ENCODE assay signal across 14 mouse cellular contexts in the genomic region with DNA sequence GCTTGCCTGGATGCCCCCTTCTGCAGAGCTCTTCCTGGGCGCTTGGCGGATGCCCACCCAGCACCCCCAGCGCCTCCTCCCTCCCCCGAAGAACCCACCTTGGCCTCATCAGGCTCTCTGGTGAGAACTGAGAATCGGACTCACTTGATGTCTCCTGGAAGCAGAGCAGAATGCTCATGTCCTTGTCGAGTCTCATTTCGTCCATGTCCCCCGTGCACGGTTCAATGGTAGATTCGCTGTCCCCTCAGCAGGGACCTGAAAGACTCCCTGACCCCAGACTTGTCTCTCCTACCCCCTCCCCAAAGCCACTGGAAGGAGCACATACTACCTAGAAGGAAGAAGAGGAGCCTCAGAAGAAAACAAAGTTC. TPM values are rescaled to one million over a fixed set of nuclear protein-coding genes. Genes with fewer than 3 reads are reported as not detected.
DNase-seq lines count a peak whose midpoint lies in the region; ATAC-seq and TF ChIP-seq lines count a peak whose summit lies in the region.
"Had no signal": no experiment of that assay in that cellular context is flagged by ENCODE, and none has a peak within 500 bp of the region (broad histone marks: within the 10 kb centered on the region; RNA-seq: fewer than 3 reads in every experiment).

No protein-coding gene starts in this region.

- TF ChIP-seq CTCF in liver, postnatal 0 days (IDR thresholded peaks at IDR 0.05; ENCODE audit: low read depth), result no peak

- peak overlapping the region; percentile 25; the same call in 1 of the 2 replicates for H3K4me3 ChIP-seq in liver, embryonic 11.5 days (ENCODE audit: low read depth, low read length)
- no peak overlapping the region for H3K4me3 ChIP-seq in liver, postnatal 0 days (ENCODE audit: low read depth, low read length)
- H3K4me3 ChIP-seq in intestine, embryonic 15.5 days (replicated peaks), result peak overlapping the region; percentile 51
- H3K4me3 ChIP-seq in neural tube, embryonic 14.5 days (ENCODE audit: low read depth, low read length), result peak overlapping the region; percentile 95
- no peak overlapping the region for H3K4me3 ChIP-seq in midbrain, embryonic 15.5 days
- H3K4me3 ChIP-seq: forebrain, embryonic 10.5 days had no signal

- H3K27me3 ChIP-seq in liver, embryonic 11.5 days (replicated peaks; ENCODE audit: control insufficient read depth, insufficient read depth, low read length), result peaks cover 100% of the 10 kb centered on the region
- H3K27me3 ChIP-seq in liver, postnatal 0 days (ENCODE audit: insufficient read depth, low read length), result peaks cover 99% of the 10 kb centered on the region
- H3K27me3 ChIP-seq in intestine, embryonic 15.5 days (replicated peaks), result peaks cover 58% of the 10 kb centered on the region
- no peaks in the 10 kb centered on the region for H3K27me3 ChIP-seq in neural tube, embryonic 14.5 days (ENCODE audit: control insufficient read depth, insufficient read depth, low read length)
- H3K27me3 ChIP-seq in midbrain, embryonic 15.5 days (replicated peaks), result peaks cover 96% of the 10 kb centered on the region

- H3K9me3 ChIP-seq in liver, embryonic 11.5 days (ENCODE audit: control insufficient read depth, low read length), result no peaks in the 10 kb centered on the region
- no peaks in the 10 kb centered on the region for H3K9me3 ChIP-seq in liver, postnatal 0 days (ENCODE audit: low read length)
- H3K9me3 ChIP-seq in intestine, embryonic 15.5 days, result no peaks in the 10 kb centered on the region
- H3K9me3 ChIP-seq in neural tube, embryonic 14.5 days (ENCODE audit: control insufficient read depth, low read length), result no peaks in the 10 kb centered on the region
- H3K9me3 ChIP-seq in midbrain, embryonic 15.5 days, result no peaks in the 10 kb centered on the region
- H3K9me3 ChIP-seq: forebrain, embryonic 10.5 days had no signal

- peak; percentile 71 for DNase-seq in adrenal gland, adult 2 months
- no peak for DNase-seq in adrenal gland, adult 18-20 months (ENCODE audit: low spot score in 2 of 2)
- DNase-seq in liver, embryonic 11.5 days (ENCODE audit: low spot score), result no peak
- no peak for DNase-seq in liver, postnatal 0 days
- no peak for DNase-seq in frontal cortex, adult 2 months (ENCODE audit: extremely low spot score in 1 of 2, low spot score in 1 of 2)
- DNase-seq: cerebellum, adult 11 months had no signal

- H3K9ac ChIP-seq in liver, embryonic 11.5 days (ENCODE audit: low read depth, low read length), result no peak overlapping the region
- no peak overlapping the region for H3K9ac ChIP-seq in liver, postnatal 0 days (replicated peaks)
- peak overlapping the region; percentile 81 for H3K9ac ChIP-seq in intestine, embryonic 15.5 days
- H3K9ac ChIP-seq in neural tube, embryonic 14.5 days (replicated peaks; ENCODE audit: low read depth, low read length), result peak overlapping the region; percentile 100
- no peak overlapping the region for H3K9ac ChIP-seq in midbrain, embryonic 15.5 days

- no peak for ATAC-seq in liver, embryonic 11.5 days (replicated peaks; ENCODE audit: low FRiP score)
- ATAC-seq in liver, postnatal 0 days, result no peak
- no peak for ATAC-seq in intestine, embryonic 15.5 days
- no peak for ATAC-seq in neural tube, embryonic 14.5 days (ENCODE audit: low read depth)
- no peak for ATAC-seq in midbrain, embryonic 15.5 days (replicated peaks)

- 0 out of 2 replicates have a peak, but pooled peaks cover 6% of the 10 kb centered on the region for H3K4me1 ChIP-seq in liver, embryonic 11.5 days (replicated peaks; ENCODE audit: control insufficient read depth, insufficient read depth, low read length)
- H3K4me1 ChIP-seq in liver, postnatal 0 days (ENCODE audit: insufficient read depth), result no peaks in the 10 kb centered on the region
- peaks cover 45% of the 10 kb centered on the region for H3K4me1 ChIP-seq in intestine, embryonic 15.5 days (replicated peaks)
- H3K4me1 ChIP-seq in neural tube, embryonic 14.5 days (ENCODE audit: control insufficient read depth, insufficient read depth, low read length), result peaks cover 51% of the 10 kb centered on the region
- H3K4me1 ChIP-seq in midbrain, embryonic 15.5 days, result peaks cover 3% of the 10 kb centered on the region

- no peak overlapping the region for H3K27ac ChIP-seq in liver, embryonic 11.5 days (ENCODE audit: low read depth, low read length)
- H3K27ac ChIP-seq in liver, postnatal 0 days (ENCODE audit: low read depth), result no peak overlapping the region
- H3K27ac ChIP-seq in intestine, embryonic 15.5 days, result peak overlapping the region; percentile 66; the same call in 1 of the 2 replicates
- H3K27ac ChIP-seq in neural tube, embryonic 14.5 days (ENCODE audit: low read depth, low read length), result peak overlapping the region; percentile 100
- no peak overlapping the region for H3K27ac ChIP-seq in midbrain, embryonic 15.5 days
- H3K27ac ChIP-seq: forebrain, embryonic 10.5 days had no signal

- peak overlapping the region; percentile 23 for H3K4me2 ChIP-seq in liver, embryonic 11.5 days
- H3K4me2 ChIP-seq in liver, postnatal 0 days (ENCODE audit: low read depth, low read length), result no peak overlapping the region
- H3K4me2 ChIP-seq in intestine, embryonic 15.5 days (replicated peaks), result peak overlapping the region; percentile 75
- H3K4me2 ChIP-seq in neural tube, embryonic 14.5 days (ENCODE audit: low read depth, low read length), result peak overlapping the region; percentile 100
- H3K4me2 ChIP-seq in midbrain, embryonic 15.5 days, result no peak overlapping the region

- H3K36me3 ChIP-seq in liver, embryonic 11.5 days (ENCODE audit: control insufficient read depth, insufficient read depth, low read length), result no peaks in the 10 kb centered on the region
- H3K36me3 ChIP-seq in liver, postnatal 0 days (replicated peaks; ENCODE audit: insufficient read depth, low read length), result no peaks in the 10 kb centered on the region
- no peaks in the 10 kb centered on the region for H3K36me3 ChIP-seq in intestine, embryonic 15.5 days
- H3K36me3 ChIP-seq in neural tube, embryonic 14.5 days (ENCODE audit: control insufficient read depth, insufficient read depth, low read length), result peaks cover 37% of the 10 kb centered on the region
- H3K36me3 ChIP-seq in midbrain, embryonic 15.5 days (replicated peaks), result no peaks in the 10 kb centered on the region
- H3K36me3 ChIP-seq: forebrain, embryonic 10.5 days had no signal

- TF ChIP-seq EP300 in liver, postnatal 0 days (IDR thresholded peaks at IDR 0.05; ENCODE audit: low read depth), result no peak

- WGBS in liver, embryonic 11.5 days, result 23% methylated on average over 10 of the region's 10 CpGs
- WGBS in liver, postnatal 0 days (ENCODE audit: insufficient replicate concordance), result 44% methylated on average over 8 of the region's 10 CpGs
- WGBS in intestine, embryonic 15.5 days, result 30% methylated on average over 10 of the region's 10 CpGs
- WGBS in neural tube, embryonic 14.5 days, result 0% methylated on average over 9 of the region's 10 CpGs
- 4% methylated on average over 10 of the region's 10 CpGs for WGBS in midbrain, embryonic 15.5 days

RNA-seq across cellular contexts. Expression of gene Hoxb5, which starts 2.1 kb away (rescaled TPM):
- total RNA-seq in adrenal gland, adult 2 months (2021), result 10 to 100 TPM; 15.2 to 31.6 TPM
- polyA plus RNA-seq in adrenal gland, adult 2 months (2012; rRNA removed), result 43.4 and 45.6 TPM in 2 replicates
- 10 to 100 TPM; 11.6 to 27.3 TPM for total RNA-seq in adrenal gland, adult 18-20 months (2021)
- 3.7 and 4.5 TPM in 2 replicates for polyA plus RNA-seq in liver, embryonic 11.5 days (2014; fragmentation: Nextera tagmentation; extraction: Ambion mirVana)
- polyA plus RNA-seq in liver, postnatal 0 days (2015; fragmentation: Nextera tagmentation; extraction: Ambion mirVana), result 0.75 and 0.91 TPM in 2 replicates
- 27.2 and 31.3 TPM in 2 replicates for polyA plus RNA-seq in intestine, embryonic 15.5 days (2015; fragmentation: Nextera tagmentation; extraction: Ambion mirVana)
- 49.1 and 52.4 TPM in 2 replicates for polyA plus RNA-seq in neural tube, embryonic 14.5 days (2014; fragmentation: Nextera tagmentation; extraction: Ambion mirVana)
- 0.09 and 0.70 TPM in 2 replicates for polyA plus RNA-seq in midbrain, embryonic 15.5 days (2015; fragmentation: Nextera tagmentation; extraction: Ambion mirVana)
- polyA plus RNA-seq in frontal cortex, adult 2 months (2012; rRNA removed), result 0.11 TPM in 1 of 2 replicates, not detected in the other
- total RNA-seq: left cerebral cortex, postnatal 10 days; monocyte, adult 5-6 weeks had no signal
- polyA plus RNA-seq: forebrain, embryonic 10.5 days had no signal

RNA-seq across cellular contexts. Expression of gene Hoxb6, which starts 8.8 kb away (rescaled TPM):
- total RNA-seq in adrenal gland, adult 2 months (2021), result 10 to 100 TPM; 33.0 to 72.2 TPM
- polyA plus RNA-seq in adrenal gland, adult 2 months (2012; rRNA removed), result 201 and 210 TPM in 2 replicates
- total RNA-seq in adrenal gland, adult 18-20 months (2021), result 10 to 100 TPM; 37.0 to 68.1 TPM
- polyA plus RNA-seq in liver, embryonic 11.5 days (2014; fragmentation: Nextera tagmentation; extraction: Ambion mirVana), result 1.9 and 2.4 TPM in 2 replicates
- not detected in 2 replicates for polyA plus RNA-seq in liver, postnatal 0 days (2015; fragmentation: Nextera tagmentation; extraction: Ambion mirVana)
- 14.4 and 16.1 TPM in 2 replicates for polyA plus RNA-seq in intestine, embryonic 15.5 days (2015; fragmentation: Nextera tagmentation; extraction: Ambion mirVana)
- 138 and 141 TPM in 2 replicates for polyA plus RNA-seq in neural tube, embryonic 14.5 days (2014; fragmentation: Nextera tagmentation; extraction: Ambion mirVana)
- 0.13 and 0.34 TPM in 2 replicates for polyA plus RNA-seq in midbrain, embryonic 15.5 days (2015; fragmentation: Nextera tagmentation; extraction: Ambion mirVana)
- not detected in 2 replicates for polyA plus RNA-seq in frontal cortex, adult 2 months (2012; rRNA removed)
- total RNA-seq: left cerebral cortex, postnatal 10 days; monocyte, adult 5-6 weeks had no signal
- polyA plus RNA-seq: forebrain, embryonic 10.5 days; heart, embryonic 14.5 days had no signal

RNA-seq across cellular contexts. Expression of gene Hoxb7, which starts 14.6 kb away (rescaled TPM):
- 10 to 100 TPM; 46.4 to 46.7 TPM for total RNA-seq in adrenal gland, adult 2 months (2021)
- 48.8 and 55.9 TPM in 2 replicates for polyA plus RNA-seq in adrenal gland, adult 2 months (2012; rRNA removed)
- total RNA-seq in adrenal gland, adult 18-20 months (2021), result 10 to 100 TPM; 33.5 to 59.0 TPM
- 1.6 and 2.0 TPM in 2 replicates for polyA plus RNA-seq in liver, embryonic 11.5 days (2014; fragmentation: Nextera tagmentation; extraction: Ambion mirVana)
- 0.27 and 0.51 TPM in 2 replicates for polyA plus RNA-seq in liver, postnatal 0 days (2015; fragmentation: Nextera tagmentation; extraction: Ambion mirVana)
- 10.7 and 12.4 TPM in 2 replicates for polyA plus RNA-seq in intestine, embryonic 15.5 days (2015; fragmentation: Nextera tagmentation; extraction: Ambion mirVana)
- 120 and 133 TPM in 2 replicates for polyA plus RNA-seq in neural tube, embryonic 14.5 days (2014; fragmentation: Nextera tagmentation; extraction: Ambion mirVana)
- not detected in 2 replicates for polyA plus RNA-seq in midbrain, embryonic 15.5 days (2015; fragmentation: Nextera tagmentation; extraction: Ambion mirVana)
- not detected in 2 replicates for polyA plus RNA-seq in frontal cortex, adult 2 months (2012; rRNA removed)
- total RNA-seq: left cerebral cortex, postnatal 10 days; monocyte, adult 5-6 weeks had no signal
- polyA plus RNA-seq: forebrain, embryonic 10.5 days; heart, embryonic 14.5 days; thymus, postnatal 0 days had no signal

RNA-seq across cellular contexts. Expression of gene Hoxb4, which starts 17.0 kb away (rescaled TPM):
- total RNA-seq in adrenal gland, adult 2 months (2021), result 10 to 100 TPM; 16.7 to 21.8 TPM
- polyA plus RNA-seq in adrenal gland, adult 2 months (2012; rRNA removed), result 27.9 and 30.0 TPM in 2 replicates
- 10 to 100 TPM; 16.3 to 22.1 TPM for total RNA-seq in adrenal gland, adult 18-20 months (2021)
- 0.71 and 1.1 TPM in 2 replicates for polyA plus RNA-seq in liver, embryonic 11.5 days (2014; fragmentation: Nextera tagmentation; extraction: Ambion mirVana)
- polyA plus RNA-seq in liver, postnatal 0 days (2015; fragmentation: Nextera tagmentation; extraction: Ambion mirVana), result 0.22 and 0.27 TPM in 2 replicates
- 2.8 and 3.2 TPM in 2 replicates for polyA plus RNA-seq in intestine, embryonic 15.5 days (2015; fragmentation: Nextera tagmentation; extraction: Ambion mirVana)
- polyA plus RNA-seq in neural tube, embryonic 14.5 days (2014; fragmentation: Nextera tagmentation; extraction: Ambion mirVana), result 3.4 and 4.1 TPM in 2 replicates
- polyA plus RNA-seq in midbrain, embryonic 15.5 days (2015; fragmentation: Nextera tagmentation; extraction: Ambion mirVana), result not detected in 2 replicates
- 0.04 TPM in 1 of 2 replicates, not detected in the other for polyA plus RNA-seq in frontal cortex, adult 2 months (2012; rRNA removed)
- total RNA-seq: left cerebral cortex, postnatal 10 days had no signal
- polyA plus RNA-seq: forebrain, embryonic 10.5 days had no signal

RNA-seq across cellular contexts. Expression of gene Hoxb8, which starts 19.3 kb away (rescaled TPM):
- total RNA-seq in adrenal gland, adult 2 months (2021), result 10 to 100 TPM; 67.3 to 93.9 TPM
- 357 and 428 TPM in 2 replicates for polyA plus RNA-seq in adrenal gland, adult 2 months (2012; rRNA removed)
- 100 to 1,000 TPM in 1 of 2 experiments, 10 to 100 TPM in 1; 54.8 to 119 TPM for total RNA-seq in adrenal gland, adult 18-20 months (2021)
- 0.43 and 0.62 TPM in 2 replicates for polyA plus RNA-seq in liver, embryonic 11.5 days (2014; fragmentation: Nextera tagmentation; extraction: Ambion mirVana)
- polyA plus RNA-seq in liver, postnatal 0 days (2015; fragmentation: Nextera tagmentation; extraction: Ambion mirVana), result not detected in 2 replicates
- polyA plus RNA-seq in intestine, embryonic 15.5 days (2015; fragmentation: Nextera tagmentation; extraction: Ambion mirVana), result 1.1 and 1.5 TPM in 2 replicates
- polyA plus RNA-seq in neural tube, embryonic 14.5 days (2014; fragmentation: Nextera tagmentation; extraction: Ambion mirVana), result 78.6 and 120 TPM in 2 replicates
- polyA plus RNA-seq in midbrain, embryonic 15.5 days (2015; fragmentation: Nextera tagmentation; extraction: Ambion mirVana), result not detected in 2 replicates
- 0.06 TPM in 1 of 2 replicates, not detected in the other for polyA plus RNA-seq in frontal cortex, adult 2 months (2012; rRNA removed)
- total RNA-seq: left cerebral cortex, postnatal 10 days; monocyte, adult 5-6 weeks had no signal
- polyA plus RNA-seq: forebrain, embryonic 10.5 days; heart, embryonic 14.5 days; thymus, postnatal 0 days had no signal

Comparison
In these comparisons a context has a peak if more than half of its experiments do, and no peak if none do; other contexts are left out.
1. H3K4me2 ChIP-seq: peak in liver, embryonic 11.5 days (single experiment), intestine, embryonic 15.5 days (single experiment) and neural tube, embryonic 14.5 days (single experiment); none in liver, postnatal 0 days (single experiment) and midbrain, embryonic 15.5 days (single experiment).
2. H3K4me3 ChIP-seq: peak in liver, embryonic 11.5 days (single experiment), intestine, embryonic 15.5 days (single experiment) and neural tube, embryonic 14.5 days (single experiment); none in liver, postnatal 0 days (single experiment) and midbrain, embryonic 15.5 days (single experiment).
3. H3K27ac ChIP-seq: peak in intestine, embryonic 15.5 days (single experiment) and neural tube, embryonic 14.5 days (single experiment); none in liver, embryonic 11.5 days (single experiment), liver, postnatal 0 days (single experiment) and midbrain, embryonic 15.5 days (single experiment).
4. H3K9ac ChIP-seq: peak in intestine, embryonic 15.5 days (single experiment) and neural tube, embryonic 14.5 days (single experiment); none in liver, embryonic 11.5 days (single experiment), liver, postnatal 0 days (single experiment) and midbrain, embryonic 15.5 days (single experiment).